ENCODE assay signal across 16 mouse cellular contexts in the genomic region with DNA sequence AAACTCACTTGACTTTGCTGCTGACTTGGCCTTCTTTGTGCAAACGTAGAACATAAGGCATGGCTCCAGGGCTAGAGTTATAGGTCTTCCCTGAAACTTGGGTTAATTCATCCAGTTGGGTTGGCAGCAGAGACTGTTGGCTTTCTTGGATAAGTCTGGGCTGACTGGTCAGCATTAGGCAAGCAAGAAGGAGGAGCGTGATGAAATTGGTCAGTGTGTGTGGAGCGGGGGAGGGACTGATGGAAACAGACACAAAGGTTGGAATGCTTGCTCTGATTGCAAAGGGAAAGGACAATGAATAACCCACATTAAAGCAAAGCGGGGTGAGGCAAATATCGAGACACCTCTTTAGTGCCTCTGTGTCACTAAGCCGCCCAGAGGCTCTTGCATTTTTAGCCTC.
DNase-seq lines count a peak whose midpoint lies in the region; ATAC-seq and TF ChIP-seq lines count a peak whose summit lies in the region.
"Had no signal": no experiment of that assay in that cellular context is flagged by ENCODE, and none has a peak within 500 bp of the region (broad histone marks: within the 10 kb centered on the region; RNA-seq: fewer than 3 reads in every experiment).

No protein-coding gene starts in this region.

- intact Hi-C loops in heart, postnatal 36 days (cut with DNase I): no loop called here

- ATAC-seq in lung, postnatal 0 days: peak; percentile 40
- ATAC-seq: activated CD4-positive, CD25-positive, alpha-beta regulatory T cell, adult 4 months; forebrain, embryonic 14.5 days; midbrain, embryonic 15.5 days had no signal

- TF ChIP-seq CTCF in lung, postnatal 0 days (IDR thresholded peaks at IDR 0.05): no peak

- no peak for TF ChIP-seq EP300 in lung, postnatal 0 days (IDR thresholded peaks at IDR 0.05)

- no peaks in the 10 kb centered on the region for H3K27me3 ChIP-seq in lung, postnatal 0 days (replicated peaks; ENCODE audit: insufficient read depth, low read length)
- H3K27me3 ChIP-seq: embryonic facial prominence, embryonic 13.5 days; hindbrain, embryonic 15.5 days; midbrain, embryonic 15.5 days had no signal

- no peak overlapping the region for H3K27ac ChIP-seq in lung, postnatal 0 days (ENCODE audit: low read length)
- H3K27ac ChIP-seq: embryonic facial prominence, embryonic 13.5 days; hindbrain, embryonic 15.5 days; midbrain, embryonic 15.5 days had no signal

- H3K4me1 ChIP-seq in lung, postnatal 0 days (ENCODE audit: insufficient read depth, low read depth, low read length): no peaks in the 10 kb centered on the region

- DNase-seq in heart, adult 11 months: peak; percentile 92
- no peak for DNase-seq in heart, postnatal 36 days
- DNase-seq in lung, postnatal 0 days (ENCODE audit: low spot score): peak; percentile 38
- DNase-seq in lung, postnatal 25 days (ENCODE audit: low spot score): no peak
- DNase-seq in gonadal fat pad, adult 2 months (ENCODE audit: low read depth): peak; percentile 77
- peak; percentile 56 for DNase-seq in lung, postnatal 36 days
- no peak for DNase-seq in right cerebral cortex, postnatal 36 days (ENCODE audit: low spot score in 2 of 2)
- DNase-seq in urinary bladder, adult 18-20 months (ENCODE audit: low spot score in 2 of 2): no peak
- DNase-seq: cerebellum, postnatal 25 days; gastrocnemius, postnatal 10 days had no signal

- no peaks in the 10 kb centered on the region for H3K36me3 ChIP-seq in lung, postnatal 0 days (ENCODE audit: insufficient read depth, low read length)
- H3K36me3 ChIP-seq: embryonic facial prominence, embryonic 13.5 days; G1E; hindbrain, embryonic 15.5 days; midbrain, embryonic 15.5 days had no signal

- H3K9me3 ChIP-seq in lung, postnatal 0 days (ENCODE audit: low read length): no peaks in the 10 kb centered on the region
- H3K9me3 ChIP-seq: hindbrain, embryonic 15.5 days; midbrain, embryonic 15.5 days had no signal

- no peak overlapping the region for H3K4me3 ChIP-seq in lung, postnatal 0 days (ENCODE audit: low read depth, low read length)
- H3K4me3 ChIP-seq: embryonic facial prominence, embryonic 13.5 days; hindbrain, embryonic 15.5 days; midbrain, embryonic 15.5 days had no signal

- WGBS in lung, postnatal 0 days: 70% methylated on average over 6 of the region's 6 CpGs

- H3K9ac ChIP-seq in lung, postnatal 0 days (replicated peaks; ENCODE audit: low read depth): no peak overlapping the region
- H3K9ac ChIP-seq: embryonic facial prominence, embryonic 13.5 days; hindbrain, embryonic 15.5 days; midbrain, embryonic 15.5 days had no signal

- H3K4me2 ChIP-seq in lung, postnatal 0 days (replicated peaks; ENCODE audit: low read depth, low read length): no peak overlapping the region
- H3K4me2 ChIP-seq: embryonic facial prominence, embryonic 13.5 days; hindbrain, embryonic 15.5 days; midbrain, embryonic 15.5 days had no signal

Comparison
In these comparisons a context has a peak if more than half of its experiments do, and no peak if none do; other contexts are left out.
1. DNase-seq: peak in heart, adult 11 months (single experiment), lung, postnatal 0 days (single experiment), gonadal fat pad, adult 2 months (single experiment) and lung, postnatal 36 days (single experiment); none in heart, postnatal 36 days (0 of 2), lung, postnatal 25 days (single experiment), right cerebral cortex, postnatal 36 days (0 of 2) and urinary bladder, adult 18-20 months (0 of 2).